Mouse (Mus musculus): ENCODE data around the gene Top2a. TPM values are rescaled to one million over a fixed set of nuclear protein-coding genes. Genes with fewer than 3 reads are reported as not detected.

The Top2a gene
- total and polyA plus RNA-seq, 3 experiments, result 385 to 444 (median 400) TPM

DNA sequence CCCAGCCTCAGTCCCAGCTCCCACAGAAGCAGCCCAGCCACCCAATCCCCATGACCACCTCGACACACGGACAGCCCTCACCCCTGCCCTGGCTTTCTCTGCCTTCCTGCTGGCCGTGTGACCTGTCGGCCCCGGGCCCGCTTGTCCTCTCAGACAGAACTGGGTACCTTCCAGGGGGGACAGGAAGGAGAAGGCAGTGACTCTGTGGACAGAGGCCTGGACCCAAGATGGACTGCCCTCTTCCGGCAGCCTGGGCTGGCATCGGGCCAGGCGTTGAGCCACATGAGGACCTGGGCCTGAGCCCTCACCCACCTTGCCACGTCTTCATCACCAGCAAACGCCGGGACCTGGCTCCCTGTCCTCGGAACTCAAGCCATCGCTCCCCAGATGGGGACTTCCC lies 50.4 kb downstream of the Top2a start:
- TF ChIP-seq CHD2 (IDR thresholded peaks at IDR 0.05; ENCODE audit: low read length), result no peak
- no peak for TF ChIP-seq MAX (IDR thresholded peaks at IDR 0.05; ENCODE audit: low read length)
- no peak for TF ChIP-seq PAX5 (IDR thresholded peaks at IDR 0.05; ENCODE audit: low read length)
- no peak for TF ChIP-seq MEF2A (IDR thresholded peaks at IDR 0.05; ENCODE audit: borderline replicate concordance, low read depth, low read length)
- TF ChIP-seq ZC3H11A (IDR thresholded peaks at IDR 0.05; ENCODE audit: low read depth, low read length), result no peak
- TF ChIP-seq CTCF (conservative IDR thresholded peaks at IDR 0.05 in 1 of 2, IDR thresholded peaks at IDR 0.05 in 1 of 2; ENCODE audit: low read depth in 2 of 2, low read length in 2 of 2), result no peak
- TF ChIP-seq TBP (conservative IDR thresholded peaks at IDR 0.05; ENCODE audit: low read depth, low read length), result no peak
- no peak for TF ChIP-seq MAZ (IDR thresholded peaks at IDR 0.05; ENCODE audit: low read depth, low read length)
- TF ChIP-seq GABPA (IDR thresholded peaks at IDR 0.05; ENCODE audit: insufficient replicate concordance, low read depth, low read length), result no peak
- dilution Hi-C loops (cut with MboI; ENCODE audit: extremely low pct_ligation_motif_present, extremely low pct_unique_long_range_greater_than_20kb, low sequenced_read_pairs), result no loop called here
- H3K4me3 ChIP-seq (replicated peaks in 1 of 3; ENCODE audit: low read depth in 2 of 3, low read length in 2 of 3, poor library complexity in 1 of 3), result no peak overlapping the region
- H3K4me2 ChIP-seq (ENCODE audit: insufficient read depth, low read depth, poor library complexity, severe bottlenecking), result no peak overlapping the region
- no peak for DNase-seq (ENCODE audit: extremely low read depth)
- peaks cover 41 to 65% of the 10 kb centered on the region in 2 experiments for H3K36me3 ChIP-seq (replicated peaks in 1 of 2; ENCODE audit: control insufficient read depth in 1 of 2, insufficient read depth in 1 of 2, low read length in 1 of 2)
- peaks cover 3% of the 10 kb centered on the region for H3K9me3 ChIP-seq (replicated peaks; ENCODE audit: low read length)
- in situ Hi-C loops (cut with MboI; ENCODE audit: low pct_ligation_motif_present, low pct_unique_long_range_greater_than_20kb, low sequenced_read_pairs), result loop anchor here (5.0 to 10.0 kb wide), 2 partner anchors 36 to 59 kb away; no protein-coding TSS in a partner anchor
- H3K27me3 ChIP-seq (replicated peaks), result no peaks in the 10 kb centered on the region
- no peak overlapping the region for H3K27ac ChIP-seq (ENCODE audit: insufficient read depth, low read depth)
- H3K9ac ChIP-seq (ENCODE audit: insufficient read depth, low read depth), result no peak overlapping the region
- peaks cover 6 to 15% of the 10 kb centered on the region in 2 experiments; a peak in 3 of 4 replicates for H3K4me1 ChIP-seq (ENCODE audit: control insufficient read depth in 1 of 2, insufficient read depth in 2 of 2)
- no peaks in the 10 kb centered on the region for H3K79me2 ChIP-seq (replicated peaks; ENCODE audit: control insufficient read depth, extremely low read depth, insufficient read depth, poor library complexity, severe bottlenecking)

GRCm38 (mm10) chr11:98972801-98973360 lies 51.1 kb downstream of the Top2a start:
- Histone ChIP-seq H3K4me1 (ENCODE audit: control insufficient read depth in 1 of 2, insufficient read depth in 2 of 2) (peaks cover 6 to 21% of the 10 kb centered on the region in 2 experiments; a peak in 3 of 4 replicates), H3K27me3 (replicated peaks) (no peaks in the 10 kb centered on the region), H3K27ac (ENCODE audit: insufficient read depth, low read depth) (no peak overlapping the region), H3K36me3 (replicated peaks in 1 of 2; ENCODE audit: control insufficient read depth in 1 of 2, insufficient read depth in 1 of 2, low read length in 1 of 2) (peaks cover 47 to 72% of the 10 kb centered on the region in 2 experiments), H3K4me3 (replicated peaks in 1 of 3; ENCODE audit: low read depth in 2 of 3, low read length in 2 of 3, poor library complexity in 1 of 3) (no peak overlapping the region), H3K9me3 (replicated peaks; ENCODE audit: low read length) (peaks cover 3% of the 10 kb centered on the region), H3K79me2 (replicated peaks; ENCODE audit: control insufficient read depth, extremely low read depth, insufficient read depth, poor library complexity, severe bottlenecking) (no peaks in the 10 kb centered on the region), H3K9ac (ENCODE audit: insufficient read depth, low read depth) (no peak overlapping the region), H3K4me2 (ENCODE audit: insufficient read depth, low read depth, poor library complexity, severe bottlenecking) (no peak overlapping the region)
- dilution Hi-C loops (cut with MboI; ENCODE audit: extremely low pct_ligation_motif_present, extremely low pct_unique_long_range_greater_than_20kb, low sequenced_read_pairs), result no loop called here
- in situ Hi-C loops (cut with MboI; ENCODE audit: low pct_ligation_motif_present, low pct_unique_long_range_greater_than_20kb, low sequenced_read_pairs), result loop anchor here (5.0 to 10.0 kb wide), 2 partner anchors 36 to 58 kb away; no protein-coding TSS in a partner anchor
- no peak for TF ChIP-seq MEF2A (IDR thresholded peaks at IDR 0.05; ENCODE audit: borderline replicate concordance, low read depth, low read length)
- no peak for TF ChIP-seq ELF1 (IDR thresholded peaks at IDR 0.05; ENCODE audit: low read depth, low read length)
- no peak for DNase-seq (ENCODE audit: extremely low read depth)

- Histone ChIP-seq H3K9me3 (replicated peaks; ENCODE audit: low read length) (peaks cover 3% of the 10 kb centered on the region), H3K4me1 (ENCODE audit: control insufficient read depth in 1 of 2, insufficient read depth in 2 of 2) (peaks cover 6 to 24% of the 10 kb centered on the region in 2 experiments; a peak in 3 of 4 replicates), H3K79me2 (replicated peaks; ENCODE audit: control insufficient read depth, extremely low read depth, insufficient read depth, poor library complexity, severe bottlenecking) (no peaks in the 10 kb centered on the region), H3K9ac (ENCODE audit: insufficient read depth, low read depth) (no peak overlapping the region), H3K27me3 (replicated peaks) (no peaks in the 10 kb centered on the region), H3K27ac (ENCODE audit: insufficient read depth, low read depth) (no peak overlapping the region), H3K4me2 (ENCODE audit: insufficient read depth, low read depth, poor library complexity, severe bottlenecking) (no peak overlapping the region), H3K4me3 (replicated peaks in 1 of 3; ENCODE audit: low read depth in 2 of 3, low read length in 2 of 3, poor library complexity in 1 of 3) (no peak overlapping the region), H3K36me3 (replicated peaks in 1 of 2; ENCODE audit: control insufficient read depth in 1 of 2, insufficient read depth in 1 of 2, low read length in 1 of 2) (peaks cover 49 to 78% of the 10 kb centered on the region in 2 experiments)
- in situ Hi-C loops (cut with MboI; ENCODE audit: low pct_ligation_motif_present, low pct_unique_long_range_greater_than_20kb, low sequenced_read_pairs) (loop anchor here (5.0 to 10.0 kb wide), 2 partner anchors 35 to 57 kb away; no protein-coding TSS in a partner anchor), dilution Hi-C loops (cut with MboI; ENCODE audit: extremely low pct_ligation_motif_present, extremely low pct_unique_long_range_greater_than_20kb, low sequenced_read_pairs) (no loop called here)
- TF ChIP-seq NRF1 (IDR thresholded peaks at IDR 0.05; ENCODE audit: low read depth, low read length), result peak; percentile 27; the same call in 1 of the 2 replicates
- TF ChIP-seq MAZ (IDR thresholded peaks at IDR 0.05; ENCODE audit: low read depth, low read length), result peak; percentile 76; the same call in 1 of the 2 replicates
- 0 out of 2 replicates have a peak, but pooled peaks have one; percentile 68 for TF ChIP-seq IRF4 (IDR thresholded peaks at IDR 0.05; ENCODE audit: low read depth, low read length)
- no peak for TF ChIP-seq KAT2A (IDR thresholded peaks at IDR 0.05; ENCODE audit: insufficient replicate concordance, low read length)
- peak; percentile 95 for TF ChIP-seq ZC3H11A (IDR thresholded peaks at IDR 0.05; ENCODE audit: low read depth, low read length)
- TF ChIP-seq MEF2A (IDR thresholded peaks at IDR 0.05; ENCODE audit: borderline replicate concordance, low read depth, low read length), result no peak
- no peak for TF ChIP-seq JUND (conservative IDR thresholded peaks at IDR 0.05; ENCODE audit: low read depth, low read length)
- TF ChIP-seq MXI1 (IDR thresholded peaks at IDR 0.05; ENCODE audit: low read depth, low read length), result no peak
- TF ChIP-seq SMC3 (IDR thresholded peaks at IDR 0.05; ENCODE audit: low read depth, low read length), result peak; percentile 100
- no peak for TF ChIP-seq MAX (IDR thresholded peaks at IDR 0.05; ENCODE audit: low read length)
- TF ChIP-seq HCFC1 (IDR thresholded peaks at IDR 0.05; ENCODE audit: low read depth, low read length), result no peak
- TF ChIP-seq CTCF (conservative IDR thresholded peaks at IDR 0.05 in 1 of 2, IDR thresholded peaks at IDR 0.05 in 1 of 2; ENCODE audit: low read depth in 2 of 2, low read length in 2 of 2), result peak; percentile 48 to 99; a peak in 3 of 4 replicates
- peak; percentile 100 for TF ChIP-seq RAD21 (IDR thresholded peaks at IDR 0.05; ENCODE audit: low read depth, low read length)
- TF ChIP-seq SIN3A (IDR thresholded peaks at IDR 0.05; ENCODE audit: low read length), result 0 out of 2 replicates have a peak, but pooled peaks have one; percentile 38
- peak; percentile 80 for DNase-seq (ENCODE audit: extremely low read depth)
These were observed 51.8 kb downstream of the Top2a start for GRCm38 (mm10) chr11:98972215-98972614.

All from CH12.LX (cell line).